Mouse (Mus musculus) splenic B cell, adult 2 months (primary cell): Measurements from ENCODE around the gene Mgst2.

Source experiments
- DNase-seq: peaks from one replicate; pipeline ENCODE4 v3.0.0-alpha.2; 2011; ENCODE audit warnings: low read depth, low spot score
- H3K27me3 ChIP-seq: 2 replicates; pipeline ENCODE4 v1.6.1; 2012; ENCODE audit warnings: mild to moderate bottlenecking, low read length, moderate library complexity, mixed read lengths; ENCODE audit not compliant: control insufficient read depth, poor library complexity, insufficient read depth, severe bottlenecking
- H3K36me3 ChIP-seq: 2 replicates; pipeline ENCODE4 v1.6.1; 2012; ENCODE audit warnings: mild to moderate bottlenecking, low read length, moderate library complexity, mixed read lengths; ENCODE audit not compliant: control insufficient read depth, poor library complexity, insufficient read depth, severe bottlenecking

Mgst2 gene

GRCm38 (mm10) chr3:51727487-51727886 lies 67.3 kb downstream of the Mgst2 start:
- Histone ChIP-seq H3K27me3 (no peaks in the 10 kb centered on the region), H3K36me3 (no peaks in the 10 kb centered on the region)
- no peak for DNase-seq

- no peak for DNase-seq
- no peaks in the 10 kb centered on the region for H3K36me3 ChIP-seq
- H3K27me3 ChIP-seq: no peaks in the 10 kb centered on the region
Measured at GRCm38 (mm10) chr3:51727968-51728367, 67.8 kb downstream of the Mgst2 start.

GRCm38 (mm10) chr3:51728456-51728855 lies 68.3 kb downstream of the Mgst2 start:
- DNase-seq: no peak
- no peaks in the 10 kb centered on the region for H3K27me3 ChIP-seq

GRCm38 (mm10) chr3:51729109-51729918 lies 69.2 kb downstream of the Mgst2 start:
- no peak for DNase-seq
- Histone ChIP-seq H3K36me3 (no peaks in the 10 kb centered on the region), H3K27me3 (no peaks in the 10 kb centered on the region)

More at GRCm38 (mm10) chr3:51728456-51728855, 68.3 kb downstream of the Mgst2 start:
- no peaks in the 10 kb centered on the region for H3K36me3 ChIP-seq

GRCm38 (mm10) chr3:51730662-51731061 lies 70.5 kb downstream of the Mgst2 start:
- DNase-seq: no peak
- Histone ChIP-seq H3K27me3 (no peaks in the 10 kb centered on the region), H3K36me3 (no peaks in the 10 kb centered on the region)

- no peak for DNase-seq
- Histone ChIP-seq H3K27me3 (no peaks in the 10 kb centered on the region), H3K36me3 (no peaks in the 10 kb centered on the region)
Measured at GRCm38 (mm10) chr3:51731949-51732636, 71.9 kb downstream of the Mgst2 start.
